Mouse (Mus musculus): ENCODE results near the gene Wnt11. TPM values are rescaled to one million over a fixed set of nuclear protein-coding genes. Genes with fewer than 3 reads are reported as not detected.

The Wnt11 gene
- polyA plus RNA-seq, 1 experiment from 2014 or later: 9.7 TPM

- Histone ChIP-seq H3K9me3 (ENCODE audit: control insufficient read depth, low read length) (no peaks in the 10 kb centered on the region), H3K4me2 (replicated peaks; ENCODE audit: low read depth) (no peak overlapping the region), H3K36me3 (ENCODE audit: control insufficient read depth, insufficient read depth, low read length) (no peaks in the 10 kb centered on the region), H3K27me3 (ENCODE audit: control insufficient read depth, insufficient read depth, low read length) (no peaks in the 10 kb centered on the region), H3K9ac (ENCODE audit: low read length) (no peak overlapping the region), H3K4me1 (replicated peaks; ENCODE audit: control insufficient read depth, insufficient read depth) (no peaks in the 10 kb centered on the region), H3K4me3 (ENCODE audit: low read depth, low read length) (no peak overlapping the region), H3K27ac (replicated peaks) (no peak overlapping the region)
- no peak for DNase-seq (ENCODE audit: low spot score)
- no peak for ATAC-seq (ENCODE audit: low FRiP score, low TSS enrichment)
- TF ChIP-seq EP300 (optimal IDR thresholded peaks at IDR 0.05): no peak
- no peak for TF ChIP-seq CTCF (IDR thresholded peaks at IDR 0.05; ENCODE audit: low read depth)
- 80% methylated on average over 1 of the region's 1 CpGs for WGBS
These were observed 14.4 kb upstream of the Wnt11 start for GRCm38 (mm10) chr7:98820501-98820900.

DNA sequence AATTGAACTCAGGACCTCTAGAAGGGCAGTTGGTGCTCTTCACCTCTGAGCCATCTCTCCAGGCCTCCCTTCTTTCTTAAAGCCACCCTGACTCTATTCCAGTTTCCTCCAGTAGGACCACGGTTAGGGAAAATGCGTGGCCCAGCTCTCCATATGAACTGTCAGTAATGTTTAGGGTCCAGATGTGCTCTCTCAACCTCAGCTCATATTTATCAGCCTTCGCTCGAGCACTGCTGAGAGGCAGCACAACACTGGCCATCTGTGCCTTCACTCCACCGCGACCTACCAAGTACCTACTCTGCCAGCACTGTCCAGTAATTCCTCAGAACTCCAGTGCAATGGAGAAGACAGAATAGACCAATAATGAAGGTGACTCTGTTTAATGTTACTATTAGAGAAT is 12.0 kb upstream of the Wnt11 start:
- no peak for DNase-seq (ENCODE audit: low spot score)
- Histone ChIP-seq H3K27me3 (ENCODE audit: control insufficient read depth, insufficient read depth, low read length) (no peaks in the 10 kb centered on the region), H3K4me3 (ENCODE audit: low read depth, low read length) (no peak overlapping the region), H3K9ac (ENCODE audit: low read length) (no peak overlapping the region), H3K9me3 (ENCODE audit: control insufficient read depth, low read length) (no peaks in the 10 kb centered on the region), H3K27ac (replicated peaks) (no peak overlapping the region), H3K4me1 (replicated peaks; ENCODE audit: control insufficient read depth, insufficient read depth) (no peaks in the 10 kb centered on the region), H3K4me2 (replicated peaks; ENCODE audit: low read depth) (no peak overlapping the region), H3K36me3 (ENCODE audit: control insufficient read depth, insufficient read depth, low read length) (no peaks in the 10 kb centered on the region)
- TF ChIP-seq CTCF (IDR thresholded peaks at IDR 0.05; ENCODE audit: low read depth) (no peak), EP300 (optimal IDR thresholded peaks at IDR 0.05) (no peak)
- 64% methylated on average over 6 of the region's 6 CpGs for WGBS
- ATAC-seq (ENCODE audit: low FRiP score, low TSS enrichment): no peak

DNA sequence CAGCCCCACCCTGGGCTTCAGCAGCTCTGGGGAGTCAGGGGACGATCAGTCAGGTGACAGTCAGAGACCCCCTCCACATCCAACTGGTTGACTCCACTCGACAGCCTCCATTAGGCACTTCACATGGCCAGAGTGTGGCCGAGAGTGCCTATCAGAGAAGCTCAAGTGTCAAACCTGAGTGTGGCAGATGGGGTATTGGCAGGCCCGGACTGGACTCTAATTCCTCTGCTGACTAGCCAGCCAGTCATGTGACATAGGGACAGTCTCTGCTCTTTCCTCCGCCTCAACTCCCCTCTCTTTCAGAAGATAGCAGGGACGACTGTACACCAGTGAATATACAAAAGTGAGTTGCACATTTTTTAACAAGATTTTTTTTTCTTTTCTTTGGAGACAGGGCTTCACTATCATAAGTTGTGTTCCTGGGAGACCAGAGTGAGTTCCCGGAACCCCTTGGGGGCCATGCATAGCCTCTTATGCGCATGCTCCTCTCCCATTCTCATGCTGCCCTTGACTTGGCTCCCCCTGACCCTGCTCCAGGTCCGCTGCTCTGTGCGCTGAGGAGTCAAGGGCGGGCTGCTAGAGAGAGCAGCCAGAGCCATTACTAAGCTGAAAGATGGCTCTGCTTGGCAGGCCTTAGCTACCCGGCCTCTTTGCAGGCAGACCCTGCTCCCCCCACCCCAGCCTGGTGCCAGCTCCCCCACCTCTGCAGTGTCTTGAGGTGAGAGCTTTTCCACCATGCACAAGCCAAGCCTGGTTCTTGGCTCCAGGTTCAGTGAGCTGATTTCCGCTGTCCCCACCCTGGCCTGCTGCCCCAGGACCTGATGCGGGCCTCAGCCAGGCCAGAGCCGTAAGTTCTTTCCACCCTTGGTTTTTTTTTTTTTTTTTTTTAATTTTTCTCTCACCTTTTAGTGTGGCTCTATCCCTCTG is 10.8 kb upstream of the Wnt11 start:
- Histone ChIP-seq H3K27ac (replicated peaks) (no peak overlapping the region), H3K4me2 (replicated peaks; ENCODE audit: low read depth) (no peak overlapping the region), H3K27me3 (ENCODE audit: control insufficient read depth, insufficient read depth, low read length) (no peaks in the 10 kb centered on the region), H3K4me3 (ENCODE audit: low read depth, low read length) (no peak overlapping the region), H3K9ac (ENCODE audit: low read length) (no peak overlapping the region), H3K9me3 (ENCODE audit: control insufficient read depth, low read length) (no peaks in the 10 kb centered on the region), H3K4me1 (replicated peaks; ENCODE audit: control insufficient read depth, insufficient read depth) (no peaks in the 10 kb centered on the region), H3K36me3 (ENCODE audit: control insufficient read depth, insufficient read depth, low read length) (no peaks in the 10 kb centered on the region)
- WGBS: 76% methylated on average over 15 of the region's 15 CpGs
- TF ChIP-seq CTCF (IDR thresholded peaks at IDR 0.05; ENCODE audit: low read depth) (no peak), EP300 (optimal IDR thresholded peaks at IDR 0.05) (no peak)
- no peak for DNase-seq (ENCODE audit: low spot score)
- no peak for ATAC-seq (ENCODE audit: low FRiP score, low TSS enrichment)

- no peak for TF ChIP-seq EP300 (optimal IDR thresholded peaks at IDR 0.05)
- no peak for TF ChIP-seq CTCF (IDR thresholded peaks at IDR 0.05; ENCODE audit: low read depth)
- DNase-seq (ENCODE audit: low spot score): no peak
- Histone ChIP-seq H3K4me2 (replicated peaks; ENCODE audit: low read depth) (no peak overlapping the region), H3K27ac (replicated peaks) (no peak overlapping the region), H3K27me3 (ENCODE audit: control insufficient read depth, insufficient read depth, low read length) (no peaks in the 10 kb centered on the region), H3K9me3 (ENCODE audit: control insufficient read depth, low read length) (no peaks in the 10 kb centered on the region), H3K4me1 (replicated peaks; ENCODE audit: control insufficient read depth, insufficient read depth) (no peaks in the 10 kb centered on the region), H3K9ac (ENCODE audit: low read length) (no peak overlapping the region), H3K36me3 (ENCODE audit: control insufficient read depth, insufficient read depth, low read length) (no peaks in the 10 kb centered on the region), H3K4me3 (ENCODE audit: low read depth, low read length) (no peak overlapping the region)
- WGBS: 70% methylated on average over 3 of the region's 3 CpGs
- no peak for ATAC-seq (ENCODE audit: low FRiP score, low TSS enrichment)
These were observed 6.9 kb upstream of the Wnt11 start for GRCm38 (mm10) chr7:98828052-98828451.

DNA sequence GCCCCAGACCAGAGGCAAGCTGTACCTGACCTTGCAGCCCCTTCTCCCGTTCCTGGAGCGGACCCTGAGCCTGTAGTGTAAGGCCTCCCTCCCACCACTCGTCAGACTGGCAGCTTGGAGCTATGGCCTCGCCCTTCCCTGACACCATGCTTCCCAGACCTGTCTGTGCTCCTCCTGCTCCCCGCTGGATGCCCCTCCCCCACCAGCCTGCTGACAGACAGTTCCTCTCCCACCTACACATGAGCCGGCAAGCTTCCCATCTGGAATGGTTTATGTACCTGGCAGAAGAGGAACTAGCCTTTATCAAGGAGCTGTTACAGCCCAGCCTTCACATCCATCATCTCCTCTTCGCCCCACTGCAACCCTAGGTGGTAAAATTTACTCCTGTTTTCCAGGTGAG is 6.0 kb upstream of the Wnt11 start:
- ATAC-seq (ENCODE audit: low FRiP score, low TSS enrichment) (no peak), DNase-seq (ENCODE audit: low spot score) (peak; percentile 44)
- Histone ChIP-seq H3K27me3 (ENCODE audit: control insufficient read depth, insufficient read depth, low read length) (no peaks in the 10 kb centered on the region), H3K4me2 (replicated peaks; ENCODE audit: low read depth) (no peak overlapping the region), H3K4me3 (ENCODE audit: low read depth, low read length) (no peak overlapping the region), H3K9me3 (ENCODE audit: control insufficient read depth, low read length) (no peaks in the 10 kb centered on the region), H3K27ac (replicated peaks) (no peak overlapping the region), H3K4me1 (replicated peaks; ENCODE audit: control insufficient read depth, insufficient read depth) (no peaks in the 10 kb centered on the region), H3K9ac (ENCODE audit: low read length) (no peak overlapping the region), H3K36me3 (ENCODE audit: control insufficient read depth, insufficient read depth, low read length) (no peaks in the 10 kb centered on the region)
- TF ChIP-seq CTCF (IDR thresholded peaks at IDR 0.05; ENCODE audit: low read depth) (no peak), EP300 (optimal IDR thresholded peaks at IDR 0.05) (no peak)
- 30% methylated on average over 7 of the region's 7 CpGs for WGBS

DNA sequence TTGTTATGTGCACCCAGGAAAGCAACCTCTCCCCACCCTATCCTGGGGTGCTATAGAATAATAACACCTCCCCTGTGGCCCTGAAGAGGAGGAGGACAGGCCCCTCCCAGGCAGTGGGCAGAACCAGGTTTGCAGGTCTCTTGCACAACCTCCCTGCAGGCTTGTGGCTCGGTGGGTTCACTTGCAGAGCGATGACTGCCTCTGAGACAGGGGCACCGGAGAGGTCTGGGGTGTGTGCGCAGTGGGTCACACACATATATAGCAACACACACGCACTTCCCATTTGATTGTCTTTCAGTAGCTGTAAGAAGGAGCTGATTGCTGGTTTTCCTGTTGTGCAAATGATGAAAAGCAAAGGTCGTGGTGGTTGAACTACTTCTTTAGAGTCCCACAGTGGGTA is 3.6 kb upstream of the Wnt11 start:
- WGBS: 75% methylated on average over 6 of the region's 6 CpGs

More for the DNA sequence above, 3.6 kb upstream of the Wnt11 start:
- no peaks in the 10 kb centered on the region for H3K9me3 ChIP-seq (ENCODE audit: control insufficient read depth, low read length)
- peaks cover 6% of the 10 kb centered on the region; the same call in 1 of the 2 replicates for H3K4me1 ChIP-seq (replicated peaks; ENCODE audit: control insufficient read depth, insufficient read depth)
- no peak for DNase-seq (ENCODE audit: low spot score)
- H3K4me2 ChIP-seq (replicated peaks; ENCODE audit: low read depth): no peak overlapping the region
- TF ChIP-seq EP300 (optimal IDR thresholded peaks at IDR 0.05): no peak
- TF ChIP-seq CTCF (IDR thresholded peaks at IDR 0.05; ENCODE audit: low read depth): no peak
- no peaks in the 10 kb centered on the region for H3K27me3 ChIP-seq (ENCODE audit: control insufficient read depth, insufficient read depth, low read length)
- ATAC-seq (ENCODE audit: low FRiP score, low TSS enrichment): no peak
- H3K9ac ChIP-seq (ENCODE audit: low read length): no peak overlapping the region
- no peak overlapping the region for H3K27ac ChIP-seq (replicated peaks)
- no peaks in the 10 kb centered on the region for H3K36me3 ChIP-seq (ENCODE audit: control insufficient read depth, insufficient read depth, low read length)
- H3K4me3 ChIP-seq (ENCODE audit: low read depth, low read length): no peak overlapping the region

All from stomach, postnatal 0 days (tissue).